Mouse (Mus musculus) hematopoietic stem cell, adult 5-6 weeks (primary cell): ENCODE measurements around the gene Rhbdl1. TPM values are rescaled to one million over a fixed set of nuclear protein-coding genes. Genes with fewer than 3 reads are reported as not detected.
"Not testable (repeated sequence)": the region's sequence is repeated elsewhere in the genome, so short reads cannot be mapped to it uniquely, and the experiment has no call there.

Experiments used
- ATAC-seq, 2 experiments: fragments of 125-278 bp in 1 of 2; replicated peaks in 1 of 2; 2 replicates each; pipeline ENCODE4 v1.8.0; 2016 to 2017; ENCODE audit warnings: inconsistent platforms in 2 of 2, mild to moderate bottlenecking in 2 of 2, moderate number of reproducible peaks in 2 of 2, low read depth in 1 of 2, moderate TSS enrichment in 1 of 2; ENCODE audit not compliant: low FRiP score in 2 of 2, poor library complexity in 2 of 2, severe bottlenecking in 2 of 2, insufficient read depth in 1 of 2, low TSS enrichment in 1 of 2
- total RNA-seq: library from RNA; stranded (forward); fragments of 172-1452, 232-1000 nt; gene quantifications from 2 replicates; pipeline ENCODE4 v1.2.3, GENCODE M21; 2017

Gene Rhbdl1
- total RNA-seq, 1 experiment from 2014 or later = not detected

- ATAC-seq = no peak
These were observed 19.4 kb downstream of the Rhbdl1 start for GRCm38 (mm10) chr17:25817662-25818061.

- ATAC-seq = peak; percentile 75 to 88
These were observed 23.6 kb downstream of the Rhbdl1 start for GRCm38 (mm10) chr17:25813471-25813870.

DNA sequence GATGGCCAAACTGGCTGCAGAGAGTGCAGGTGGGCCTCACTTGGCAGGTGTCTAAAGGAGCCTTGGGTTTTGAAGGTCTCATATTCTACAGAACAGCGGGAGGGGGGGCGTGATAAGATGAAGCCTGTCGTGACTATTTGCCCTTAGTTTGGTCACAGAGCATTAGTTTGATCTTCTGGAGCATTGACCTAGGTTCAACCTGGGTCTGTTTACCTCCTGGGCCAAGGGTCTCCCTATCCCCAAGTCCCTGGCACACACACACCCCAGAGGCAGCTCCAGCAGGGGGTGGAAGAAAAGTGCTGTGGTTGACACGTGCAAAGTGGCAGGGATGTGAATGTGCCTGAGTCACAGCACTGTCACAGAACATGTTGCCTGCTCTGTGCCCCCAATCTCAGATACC, 26.2 kb downstream of the Rhbdl1 start:
- no peak for ATAC-seq

DNA sequence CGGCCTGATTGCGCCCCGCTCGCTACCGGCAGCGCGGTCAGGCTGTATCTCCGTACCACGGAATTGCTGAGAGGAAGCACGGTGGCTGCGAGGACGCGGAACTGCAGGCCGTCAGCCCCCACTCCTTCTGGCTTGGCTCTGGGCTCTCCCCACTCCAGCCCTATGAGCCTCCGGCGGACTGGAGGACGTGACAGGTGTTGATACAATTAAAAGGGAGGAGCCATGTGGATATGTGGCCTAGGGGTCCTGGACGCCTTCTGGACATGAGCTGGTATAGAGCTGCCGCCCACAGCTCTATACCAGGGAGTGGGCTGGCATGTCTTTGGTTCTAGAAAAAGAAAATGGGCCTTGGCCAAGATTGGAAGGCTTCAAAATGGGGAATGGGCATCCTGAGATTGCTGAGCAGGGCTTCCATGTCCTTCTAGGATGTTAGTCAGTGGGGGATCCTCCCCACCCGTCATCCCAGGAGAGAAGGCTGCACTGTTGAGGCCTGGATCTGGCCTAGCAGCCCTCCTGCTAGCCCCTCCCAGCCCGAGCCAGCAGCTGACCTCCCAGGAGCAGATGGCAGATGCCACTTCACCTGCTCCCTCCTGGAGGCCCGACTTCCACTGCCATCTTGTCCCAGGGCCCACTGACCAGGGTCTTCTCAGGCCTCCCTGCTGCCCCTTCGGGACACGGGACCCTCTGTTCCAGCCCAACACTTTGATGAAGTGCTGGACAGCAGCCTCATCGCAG, 27.3 kb downstream of the Rhbdl1 start:
- ATAC-seq = no peak

- ATAC-seq = no peak
These were observed 28.1 kb downstream of the Rhbdl1 start, which contains the start of gene Fbxl16 for GRCm38 (mm10) chr17:25808789-25809605. Gene Fbxl16 (plus strand): TSS chr17:25809085.

DNA sequence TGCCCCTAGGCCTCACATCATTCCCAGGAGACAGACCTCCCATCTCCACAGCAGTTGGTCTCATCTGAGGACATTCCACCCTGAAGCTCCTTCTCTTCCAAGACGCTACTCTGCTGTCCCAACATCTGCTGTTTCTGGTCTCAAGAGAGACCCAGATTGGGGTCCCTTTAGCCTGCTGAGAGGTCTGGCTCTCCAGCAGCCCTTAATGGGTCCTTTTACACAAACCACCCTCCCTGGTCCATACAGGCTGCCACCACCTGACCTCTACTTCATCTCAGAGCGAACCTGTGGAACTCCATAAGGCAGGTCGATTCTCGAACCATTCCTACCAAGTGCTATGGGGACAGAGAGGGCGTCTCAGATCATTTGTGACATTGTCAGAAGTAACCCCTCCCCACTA, 29.1 kb downstream of the Rhbdl1 start:
- no peak for ATAC-seq

DNA sequence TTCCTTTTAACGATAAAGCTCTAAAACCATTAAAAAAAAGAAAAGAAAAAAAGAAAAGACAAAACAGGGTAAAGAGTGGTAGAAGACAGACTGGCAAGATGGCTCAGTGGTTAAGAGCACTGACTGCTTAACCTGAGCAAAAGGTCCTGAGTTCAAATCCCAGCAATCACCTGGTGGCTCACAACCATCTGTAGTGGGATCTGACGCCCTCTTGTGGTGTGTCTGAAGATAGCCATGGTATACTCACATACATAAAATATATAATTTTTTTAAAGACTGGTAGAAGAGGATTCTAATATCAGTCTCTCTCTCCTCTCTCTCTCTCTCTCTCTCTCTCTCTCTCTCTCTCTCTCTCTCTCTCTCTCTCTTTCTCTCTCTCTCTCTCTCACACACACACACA, 29.6 kb downstream of the Rhbdl1 start:
- ATAC-seq = not testable (repeated sequence)

GRCm38 (mm10) chr17:25806507-25806906, 30.6 kb downstream of the Rhbdl1 start:
- no peak for ATAC-seq

DNA sequence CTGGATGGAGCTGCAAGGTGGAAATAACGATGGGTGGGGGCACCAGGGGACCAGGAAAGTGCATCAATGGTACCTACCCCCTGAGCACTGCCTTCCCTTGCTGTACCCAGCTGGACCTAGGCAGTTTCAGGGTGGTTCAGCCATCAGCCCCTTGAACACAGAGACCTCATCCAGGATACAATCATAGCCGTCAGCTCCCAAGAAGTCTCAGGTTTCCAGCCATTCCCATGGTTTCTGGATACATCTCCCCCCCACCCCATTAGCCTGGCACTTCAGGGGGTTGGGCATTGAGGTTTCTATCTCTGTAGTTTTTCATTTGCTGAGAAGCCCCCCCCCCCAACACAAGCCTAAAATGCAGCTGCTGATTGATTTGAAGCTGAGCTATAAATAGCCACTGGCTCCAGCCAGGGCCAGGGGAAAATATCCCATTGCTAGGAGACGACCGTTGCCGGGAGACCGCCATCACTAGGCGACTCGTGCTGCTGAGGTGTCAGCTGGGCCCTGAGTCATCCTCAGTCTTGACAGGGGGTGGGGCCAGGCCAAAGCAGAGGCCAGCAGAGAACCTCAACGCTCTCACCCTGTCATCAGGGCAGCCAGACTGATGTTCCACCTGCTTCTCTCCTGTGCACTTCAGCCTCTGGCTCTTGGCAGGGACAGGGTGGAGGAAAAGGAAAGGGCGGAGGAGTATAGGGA, 34.1 kb downstream of the Rhbdl1 start:
- ATAC-seq = no peak

DNA sequence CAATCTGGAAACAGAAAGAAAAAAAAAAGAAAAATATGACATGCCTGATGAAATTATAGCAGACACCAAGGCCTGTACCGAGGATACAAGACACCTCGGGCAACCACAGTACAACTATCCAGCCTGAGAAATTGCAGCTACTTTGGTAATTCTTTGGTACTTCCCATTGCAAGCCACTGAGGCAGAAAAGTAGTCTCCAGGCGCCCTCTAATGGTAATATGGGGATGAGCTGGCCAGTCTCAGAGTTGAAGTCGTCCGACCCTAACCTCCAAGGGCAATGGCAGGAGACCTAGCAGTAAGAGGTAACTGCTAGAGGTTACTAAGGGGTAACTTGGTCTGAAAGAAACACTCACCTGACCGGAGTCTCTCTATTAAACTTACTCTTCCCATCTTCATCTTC, 36.1 kb downstream of the Rhbdl1 start:
- ATAC-seq = peak; percentile 81 to 83

DNA sequence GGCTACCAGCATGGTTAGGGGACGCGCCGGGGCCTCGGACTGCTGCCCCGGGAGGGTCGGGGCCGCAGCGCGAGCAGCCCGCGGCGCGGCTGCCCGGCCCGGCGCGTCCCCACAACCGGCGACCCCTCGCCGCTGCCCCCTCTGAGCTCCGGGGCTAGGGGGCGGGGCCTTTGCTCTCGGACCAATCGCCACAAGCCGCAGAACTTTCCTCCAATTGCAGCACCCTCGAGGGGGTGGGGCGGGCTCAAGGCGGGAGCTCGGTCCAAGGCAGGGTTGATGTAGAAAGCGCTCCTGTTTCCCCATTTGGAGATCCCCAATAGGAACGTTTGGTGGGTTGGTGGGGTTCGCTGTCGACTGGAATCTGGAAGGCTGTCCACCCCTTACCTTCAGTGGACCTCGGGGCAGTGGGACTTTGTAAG, 40.1 kb downstream of the Rhbdl1 start, which contains the start of gene Metrn:
TSS of gene Metrn (minus strand) at position 186 of the 419 bp plus-strand sequence.
- ATAC-seq = peak; percentile 66 to 74

DNA sequence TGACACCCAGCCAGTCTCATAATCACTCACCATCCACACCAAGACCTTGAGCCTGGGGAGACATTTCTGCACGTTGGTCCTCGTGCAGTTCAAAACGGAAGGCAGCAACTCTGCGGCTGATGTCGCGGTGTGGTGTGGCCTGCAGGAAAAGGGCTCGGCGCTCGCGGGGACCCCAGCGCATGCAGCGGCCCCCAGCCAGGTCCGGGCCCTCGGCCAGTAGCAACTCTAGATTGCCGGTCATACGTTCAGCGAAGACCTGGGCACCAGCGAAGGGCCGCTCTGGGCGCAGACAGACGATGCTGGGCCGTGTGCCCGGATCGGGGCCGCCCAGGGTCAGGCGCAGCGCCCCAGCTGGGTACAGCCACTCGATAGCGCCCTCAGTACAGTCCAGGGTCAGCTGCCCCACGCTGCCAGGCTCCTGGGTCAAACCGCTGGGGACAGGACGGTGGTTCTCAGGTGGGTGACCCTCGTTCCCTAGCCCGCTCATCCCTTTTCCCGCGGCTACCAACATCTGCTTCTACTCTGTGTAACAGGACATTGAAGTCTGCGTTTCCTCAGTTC, 40.8 kb downstream of the Rhbdl1 start:
- ATAC-seq = no peak

DNA sequence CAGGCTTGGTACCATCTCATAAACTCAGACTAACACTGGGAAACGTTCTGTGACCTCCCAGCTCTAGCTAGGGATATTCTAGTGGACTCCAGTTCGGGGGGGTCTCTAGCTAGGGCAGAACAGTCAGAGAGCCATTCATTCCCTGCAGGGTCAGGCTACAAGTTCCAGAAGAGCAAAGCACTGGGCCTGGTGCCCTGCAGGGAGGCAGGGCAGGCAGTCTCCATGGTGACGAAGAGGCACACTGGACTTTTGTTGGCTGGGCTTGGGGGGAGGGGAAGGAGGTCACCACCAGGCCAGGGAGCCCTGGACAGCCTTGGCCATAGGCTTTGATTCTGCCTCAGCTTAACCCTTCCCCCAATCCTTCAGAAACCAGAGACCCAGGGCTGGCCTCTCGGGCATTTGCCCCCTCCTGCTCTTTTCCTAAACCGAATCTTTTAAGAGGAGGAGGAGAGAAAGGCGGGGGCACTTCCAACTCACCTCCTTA, 41.4 kb downstream of the Rhbdl1 start, which contains the start of gene AC134908.4:
TSS of gene AC134908.4 (minus strand) at position 51 of the 484 bp plus-strand sequence.
- no peak for ATAC-seq

GRCm38 (mm10) chr17:25794998-25795397, 42.1 kb downstream of the Rhbdl1 start:
- no peak for ATAC-seq

DNA sequence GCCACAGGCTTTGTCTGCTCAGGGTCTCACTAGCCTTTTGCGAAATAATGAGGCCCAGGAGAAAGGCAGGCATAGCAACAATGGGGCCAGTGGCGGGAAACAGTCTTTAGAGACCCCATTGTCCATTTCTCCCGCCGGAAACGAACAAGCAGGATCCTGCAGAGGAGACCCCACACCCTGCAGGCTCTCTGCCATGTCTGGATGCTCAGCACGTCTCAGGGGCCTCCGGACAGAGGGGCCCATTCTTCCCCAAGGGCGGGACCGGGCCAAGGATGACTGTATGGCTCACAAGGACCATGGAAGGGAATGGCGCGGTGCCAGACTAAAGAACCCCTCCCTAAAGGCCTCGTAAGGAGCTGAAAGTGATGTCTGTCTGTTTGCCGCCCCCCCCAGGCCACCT, 42.9 kb downstream of the Rhbdl1 start:
- ATAC-seq = no peak

GRCm38 (mm10) chr17:25792615-25793014, 44.5 kb downstream of the Rhbdl1 start, which contains the start of gene Fam173a:
Gene Fam173a (minus strand): TSS chr17:25792901.
- peak; percentile 36 to 62 for ATAC-seq

GRCm38 (mm10) chr17:25791843-25792527, 45.1 kb downstream of the Rhbdl1 start:
- peak; percentile 42 to 68 for ATAC-seq
